Mouse (Mus musculus) neural tube, embryonic 12.5 days (tissue): ENCODE measurements at regions not wholly inside any gene's neighbourhood (a gene's known extent, or its start where the extent isn't known, plus 50 kb on each side); places are given as distances from the start of the nearest gene placed in this dataset.

Experiments used
- ATAC-seq: fragments of 200-750 bp; cut with Nextera tagmentation; 2 replicates; pipeline ENCODE4 v1.8.0; 2017; ENCODE audit warnings: low read depth, mild to moderate bottlenecking, moderate TSS enrichment, moderate library complexity; ENCODE audit not compliant: low FRiP score
- H3K27ac ChIP-seq: fragments of 300-500 bp; sonication (generic); 2 replicates; pipeline ENCODE4 v1.5.1; 2016
- H3K27me3 ChIP-seq: fragments of 300-500 bp; sonication (generic); replicated peaks from 2 replicates; pipeline ENCODE4 v1.6.1; 2016; ENCODE audit warnings: mild to moderate bottlenecking
- H3K36me3 ChIP-seq: fragments of 300-500 bp; sonication (generic); 2 replicates; pipeline ENCODE4 v1.6.1; 2016; ENCODE audit warnings: mild to moderate bottlenecking
- H3K4me1 ChIP-seq: fragments of 300-500 bp; sonication (generic); 2 replicates; pipeline ENCODE4 v1.6.1; 2016
- H3K4me2 ChIP-seq: fragments of 300-500 bp; sonication (generic); replicated peaks from 2 replicates; pipeline ENCODE4 v1.6.1; 2016; ENCODE audit warnings: mild to moderate bottlenecking
- H3K4me3 ChIP-seq: fragments of 300-500 bp; sonication (generic); 2 replicates; pipeline ENCODE4 v1.5.1; 2016
- H3K9ac ChIP-seq: fragments of 300-500 bp; sonication (generic); 2 replicates; pipeline ENCODE4 v1.6.1; 2016; ENCODE audit warnings: mild to moderate bottlenecking
- H3K9me3 ChIP-seq: fragments of 300-500 bp; sonication (generic); 2 replicates; pipeline ENCODE4 v1.6.1; 2016; ENCODE audit warnings: mild to moderate bottlenecking
- WGBS: fragments of 180-500 bp; shearing (Covaris S2); methylation state at CpG from one replicate; pipeline ENCODE4 v1.1.7; 2016; 5-methylcytosine and 5-hydroxymethylcytosine counted together

DNA sequence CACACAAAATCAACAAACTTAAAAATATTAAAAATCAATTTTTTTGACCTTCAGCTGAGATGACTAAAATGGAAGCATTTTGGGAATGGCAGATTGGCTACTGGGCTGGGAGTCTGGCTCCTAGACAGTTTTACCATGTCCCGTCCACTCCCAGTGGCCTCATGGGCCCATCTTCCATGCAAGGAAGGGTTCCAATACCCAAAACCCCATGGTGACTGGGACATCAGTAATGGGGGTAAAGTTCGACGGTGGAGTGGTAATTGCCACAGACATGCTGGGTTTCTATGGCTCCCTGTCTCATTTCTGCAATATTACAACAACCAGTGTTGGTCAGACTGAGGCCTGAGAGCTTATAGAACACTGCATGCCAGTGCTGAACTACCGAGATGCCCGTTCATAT lies 82.2 kb downstream of the Il20rb start:
- ATAC-seq, result no peak
- Histone ChIP-seq H3K9me3 (no peaks in the 10 kb centered on the region), H3K36me3 (no peaks in the 10 kb centered on the region), H3K4me3 (no peak overlapping the region), H3K27me3 (no peaks in the 10 kb centered on the region), H3K9ac (no peak overlapping the region), H3K27ac (no peak overlapping the region), H3K4me2 (no peak overlapping the region), H3K4me1 (no peaks in the 10 kb centered on the region)
- 95% methylated on average over 5 of the region's 5 CpGs for WGBS

DNA sequence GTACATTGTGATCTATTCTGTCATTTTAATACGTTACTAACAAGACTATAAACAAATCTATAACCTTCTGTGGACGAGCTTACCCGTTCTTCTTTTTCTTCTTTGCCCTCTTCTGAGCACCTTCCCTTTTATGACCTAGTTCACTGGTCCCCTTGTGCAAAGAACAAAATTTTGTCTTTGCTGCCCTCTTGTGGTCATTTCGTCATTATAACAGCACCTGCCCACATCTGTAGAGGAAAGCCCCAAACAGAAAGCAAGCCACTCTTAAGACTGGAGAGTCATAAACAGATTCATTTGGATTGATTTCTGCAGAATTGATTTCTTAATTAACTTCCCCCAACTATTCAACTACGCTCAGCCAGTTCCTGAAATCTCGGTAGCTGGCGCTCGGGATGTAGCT lies 86.2 kb downstream of the Il20rb start:
- ATAC-seq, result no peak
- WGBS, result 24% methylated on average over 8 of the region's 8 CpGs

DNA sequence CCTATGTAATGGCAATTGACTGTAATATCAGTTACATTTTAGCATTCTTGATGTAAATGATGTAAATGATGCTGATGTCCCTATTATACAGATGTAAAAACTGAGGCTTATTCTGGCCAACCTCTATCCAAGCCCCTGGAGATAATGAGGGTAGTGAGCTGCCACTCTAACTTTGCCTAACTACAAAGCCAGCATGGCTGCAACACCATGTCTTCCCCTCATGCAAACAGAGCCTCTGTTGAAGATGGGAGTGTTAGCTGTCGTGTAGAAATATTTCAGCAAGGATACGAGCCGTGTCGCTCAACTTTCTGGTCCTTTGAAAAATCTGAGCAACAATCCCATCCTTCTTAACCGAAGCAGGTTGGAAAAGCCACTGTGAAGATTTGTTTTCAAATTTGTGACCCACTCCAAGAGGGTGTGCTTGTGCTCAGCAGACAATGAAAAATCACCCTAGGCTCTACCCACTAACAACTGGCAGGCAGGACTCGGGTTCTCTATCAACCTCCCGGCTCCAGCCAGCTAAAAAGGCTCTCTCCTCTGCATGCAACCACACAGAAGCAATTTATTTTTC lies 90.2 kb downstream of the Il20rb start:
- H3K27ac ChIP-seq, result no peak overlapping the region
- no peak overlapping the region for H3K9ac ChIP-seq
- no peak overlapping the region for H3K4me2 ChIP-seq
- H3K9me3 ChIP-seq, result no peaks in the 10 kb centered on the region
- no peaks in the 10 kb centered on the region for H3K4me1 ChIP-seq
- WGBS, result 88% methylated on average over 7 of the region's 7 CpGs
- no peaks in the 10 kb centered on the region for H3K27me3 ChIP-seq
- no peaks in the 10 kb centered on the region for H3K36me3 ChIP-seq
- H3K4me3 ChIP-seq, result no peak overlapping the region
- no peak for ATAC-seq

More for the DNA sequence above, 86.2 kb downstream of the Il20rb start:
- no peaks in the 10 kb centered on the region for H3K9me3 ChIP-seq
- H3K4me3 ChIP-seq, result no peak overlapping the region
- H3K27ac ChIP-seq, result no peak overlapping the region
- H3K4me2 ChIP-seq, result no peak overlapping the region
- H3K36me3 ChIP-seq, result no peaks in the 10 kb centered on the region
- no peak overlapping the region for H3K9ac ChIP-seq
- H3K27me3 ChIP-seq, result no peaks in the 10 kb centered on the region
- H3K4me1 ChIP-seq, result no peaks in the 10 kb centered on the region

DNA sequence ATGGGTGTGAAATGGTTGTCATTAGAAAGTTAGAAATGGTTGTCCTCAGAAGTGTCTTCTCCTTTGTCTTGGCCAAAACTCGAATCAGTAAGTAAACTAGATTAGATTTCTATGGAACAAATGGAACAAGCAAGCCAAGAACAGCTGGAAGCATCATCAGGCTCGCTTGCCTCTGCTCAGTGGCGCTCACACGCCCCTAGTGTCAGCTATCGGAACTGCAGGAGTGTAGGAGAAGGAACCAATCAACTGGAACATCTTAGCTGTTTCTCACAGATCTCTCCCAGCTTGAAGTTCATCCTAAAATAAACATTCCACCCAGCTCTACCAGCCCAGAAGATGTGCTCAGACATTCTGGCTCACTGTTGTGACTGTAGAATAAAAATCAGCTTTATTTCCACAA lies 90.9 kb downstream of the Il20rb start:
- Histone ChIP-seq H3K4me3 (no peak overlapping the region), H3K9ac (no peak overlapping the region), H3K4me1 (no peaks in the 10 kb centered on the region), H3K9me3 (no peaks in the 10 kb centered on the region), H3K36me3 (no peaks in the 10 kb centered on the region), H3K4me2 (no peak overlapping the region), H3K27me3 (no peaks in the 10 kb centered on the region), H3K27ac (no peak overlapping the region)
- 5% methylated on average over 5 of the region's 5 CpGs for WGBS
- no peak for ATAC-seq

DNA sequence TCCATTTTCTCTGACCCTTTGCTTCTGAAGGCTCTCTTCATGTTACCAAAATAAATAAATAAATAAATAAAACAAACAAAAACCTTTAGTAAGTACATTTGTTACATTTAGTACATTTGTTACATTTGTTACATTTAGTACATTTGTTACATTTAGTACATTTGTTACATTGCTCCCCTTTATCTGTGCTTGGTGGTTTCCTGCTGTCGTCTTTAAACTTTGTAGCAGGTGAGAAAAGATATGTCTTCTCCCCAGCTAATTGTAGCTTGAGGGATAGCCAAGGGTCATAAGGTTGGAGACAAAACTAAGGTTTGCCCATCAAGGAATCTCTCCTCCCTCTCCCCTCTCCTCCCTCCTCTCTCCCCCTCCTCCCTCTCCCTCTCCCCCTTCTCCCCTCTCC lies 92.0 kb downstream of the Il20rb start:
- Histone ChIP-seq H3K27me3 (no peaks in the 10 kb centered on the region), H3K4me2 (no peak overlapping the region), H3K36me3 (no peaks in the 10 kb centered on the region), H3K27ac (no peak overlapping the region), H3K9me3 (no peaks in the 10 kb centered on the region), H3K4me1 (no peaks in the 10 kb centered on the region), H3K4me3 (no peak overlapping the region), H3K9ac (no peak overlapping the region)
- 81% methylated on average over 1 of the region's 1 CpGs for WGBS
- ATAC-seq, result no peak

DNA sequence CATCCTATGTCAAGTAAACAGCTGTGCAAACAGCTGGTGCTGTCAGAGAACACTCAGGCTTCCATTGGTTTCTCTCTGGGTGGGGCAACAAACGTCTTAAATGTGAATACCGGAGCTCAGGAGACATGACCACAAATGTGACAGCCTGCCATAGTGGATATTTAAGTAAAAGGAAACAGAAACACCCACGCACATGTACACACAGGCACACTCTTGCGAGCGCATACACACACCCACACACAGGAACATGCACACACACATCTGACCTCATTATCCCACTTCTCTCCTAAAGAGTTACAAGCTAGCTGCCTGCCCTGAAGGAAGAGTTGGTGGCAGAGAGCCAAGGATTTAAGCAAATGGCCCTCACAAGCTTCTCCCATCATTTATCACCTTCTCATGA lies 92.4 kb downstream of the Il20rb start:
- H3K4me3 ChIP-seq, result no peak overlapping the region
- no peak overlapping the region for H3K4me2 ChIP-seq
- H3K27me3 ChIP-seq, result no peaks in the 10 kb centered on the region
- no peaks in the 10 kb centered on the region for H3K36me3 ChIP-seq
- WGBS, result 86% methylated on average over 5 of the region's 5 CpGs
- no peak overlapping the region for H3K9ac ChIP-seq
- no peak overlapping the region for H3K27ac ChIP-seq
- H3K4me1 ChIP-seq, result no peaks in the 10 kb centered on the region
- no peaks in the 10 kb centered on the region for H3K9me3 ChIP-seq
- ATAC-seq, result no peak

DNA sequence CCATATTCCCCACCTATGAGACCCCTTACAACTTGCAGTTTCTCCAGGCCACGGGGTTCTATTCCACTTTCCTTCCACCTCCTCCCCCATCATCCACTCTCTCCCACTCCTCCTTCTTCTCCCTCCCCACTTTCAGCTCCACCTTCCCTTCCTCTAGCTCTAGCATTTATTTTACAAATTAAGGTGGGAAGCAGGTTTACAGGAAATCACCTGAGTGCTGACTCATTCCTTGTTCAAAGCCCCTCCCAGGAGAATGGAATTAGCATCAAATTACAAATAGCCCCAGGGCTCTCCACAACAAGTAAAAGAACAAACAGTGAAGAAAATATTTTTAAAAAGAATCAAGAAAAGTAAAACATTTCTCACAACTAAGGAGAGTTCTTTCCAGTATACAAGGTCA lies 94.3 kb downstream of the Il20rb start:
- Histone ChIP-seq H3K4me2 (no peak overlapping the region), H3K9me3 (no peaks in the 10 kb centered on the region), H3K27me3 (no peaks in the 10 kb centered on the region), H3K4me1 (no peaks in the 10 kb centered on the region), H3K36me3 (no peaks in the 10 kb centered on the region), H3K4me3 (no peak overlapping the region), H3K27ac (no peak overlapping the region), H3K9ac (no peak overlapping the region)
- 23% methylated on average over 1 of the region's 1 CpGs for WGBS
- ATAC-seq, result no peak

DNA sequence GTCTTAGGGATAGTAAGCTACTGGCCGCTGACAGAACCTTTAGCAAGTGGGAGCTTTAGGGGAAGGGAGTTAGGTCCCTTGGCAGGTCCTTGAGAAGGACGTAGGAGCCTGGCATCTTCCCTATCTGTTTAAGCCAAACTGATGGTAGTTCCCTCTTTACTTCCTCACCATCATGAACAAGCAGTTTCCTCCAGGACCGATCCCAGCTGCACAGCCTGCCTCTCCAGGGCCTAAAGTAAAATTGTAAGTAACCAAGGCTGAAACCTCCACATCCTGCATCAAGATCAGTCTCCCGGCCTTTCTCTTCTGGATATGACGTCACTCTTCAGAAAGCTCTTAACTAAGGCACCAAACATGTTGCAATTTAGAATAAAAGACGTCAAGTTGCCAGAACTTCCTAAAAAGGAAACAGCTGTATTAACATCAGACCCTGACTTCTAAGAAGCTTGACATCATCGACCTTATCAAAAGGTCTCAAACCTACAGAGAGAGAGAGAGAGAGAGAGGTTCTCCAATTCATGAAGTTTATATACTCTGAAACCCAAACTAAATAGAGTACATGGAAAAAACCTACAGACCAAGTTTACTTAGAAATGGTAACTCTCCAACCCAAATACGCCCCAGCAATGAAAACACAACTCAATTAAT lies 94.9 kb downstream of the Il20rb start:
- 75% methylated on average over 8 of the region's 8 CpGs for WGBS
- ATAC-seq, result no peak

DNA sequence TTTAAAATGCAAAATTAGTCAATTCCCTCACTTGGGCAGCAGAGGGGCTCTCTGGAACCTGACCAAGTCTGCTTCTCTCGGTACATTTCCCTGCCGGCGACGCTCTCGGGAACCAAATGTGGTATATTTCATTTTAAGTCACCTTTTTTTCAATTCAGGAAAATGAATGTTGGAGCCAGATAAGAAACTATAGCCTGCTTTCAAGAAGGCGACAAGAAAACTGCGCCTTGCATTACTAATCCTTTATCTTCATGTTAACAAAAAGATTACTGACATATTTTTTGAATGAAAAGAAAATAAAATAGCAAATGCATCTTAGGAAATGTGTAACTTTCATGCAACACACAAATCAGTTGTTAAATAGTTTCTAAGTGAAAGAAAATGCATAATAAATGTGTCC lies 98.2 kb downstream of the Il20rb start:
- no peaks in the 10 kb centered on the region for H3K36me3 ChIP-seq
- no peak overlapping the region for H3K4me2 ChIP-seq
- 91% methylated on average over 7 of the region's 7 CpGs for WGBS
- no peak for ATAC-seq
- H3K27ac ChIP-seq, result no peak overlapping the region
- H3K4me3 ChIP-seq, result no peak overlapping the region
- H3K4me1 ChIP-seq, result no peaks in the 10 kb centered on the region
- no peaks in the 10 kb centered on the region for H3K9me3 ChIP-seq
- no peaks in the 10 kb centered on the region for H3K27me3 ChIP-seq
- H3K9ac ChIP-seq, result no peak overlapping the region

More for the DNA sequence above, 94.9 kb downstream of the Il20rb start:
- H3K4me3 ChIP-seq, result no peak overlapping the region
- H3K27me3 ChIP-seq, result no peaks in the 10 kb centered on the region
- H3K9ac ChIP-seq, result no peak overlapping the region
- no peaks in the 10 kb centered on the region for H3K36me3 ChIP-seq
- H3K4me1 ChIP-seq, result no peaks in the 10 kb centered on the region
- H3K27ac ChIP-seq, result no peak overlapping the region
- H3K4me2 ChIP-seq, result no peak overlapping the region
- no peaks in the 10 kb centered on the region for H3K9me3 ChIP-seq

DNA sequence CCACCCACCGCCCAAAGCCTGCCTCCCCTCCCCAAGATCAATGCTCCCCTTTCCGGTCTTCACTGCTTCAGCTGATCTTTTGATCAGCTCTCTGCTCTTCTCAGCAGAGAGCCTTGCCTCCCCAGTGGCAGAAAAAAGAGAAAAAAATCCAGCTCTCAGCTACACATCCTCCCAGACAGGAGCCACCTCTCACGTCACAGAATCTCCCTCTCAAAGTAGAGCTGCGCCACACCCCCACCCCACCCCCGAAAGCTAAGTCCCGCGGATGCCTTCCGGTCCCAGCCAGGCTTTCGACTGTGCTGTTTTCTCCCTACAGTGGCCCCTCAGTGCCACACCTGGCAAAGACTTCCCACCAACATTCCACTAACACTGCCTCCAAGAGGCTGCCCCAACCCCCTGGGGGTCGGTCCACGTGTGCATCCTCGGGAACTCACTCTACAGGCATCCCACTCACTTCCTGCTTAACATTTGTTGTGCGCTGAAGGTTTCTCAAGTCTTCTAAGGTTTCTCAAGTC lies 99.4 kb downstream of the Il20rb start:
- H3K36me3 ChIP-seq, result no peaks in the 10 kb centered on the region
- no peak overlapping the region for H3K27ac ChIP-seq
- H3K27me3 ChIP-seq, result no peaks in the 10 kb centered on the region
- no peaks in the 10 kb centered on the region for H3K4me1 ChIP-seq
- no peak for ATAC-seq
- WGBS, result 37% methylated on average over 13 of the region's 13 CpGs
- no peak overlapping the region for H3K9ac ChIP-seq
- no peak overlapping the region for H3K4me3 ChIP-seq
- H3K9me3 ChIP-seq, result no peaks in the 10 kb centered on the region
- H3K4me2 ChIP-seq, result no peak overlapping the region; the same call in 1 of the 2 replicates

DNA sequence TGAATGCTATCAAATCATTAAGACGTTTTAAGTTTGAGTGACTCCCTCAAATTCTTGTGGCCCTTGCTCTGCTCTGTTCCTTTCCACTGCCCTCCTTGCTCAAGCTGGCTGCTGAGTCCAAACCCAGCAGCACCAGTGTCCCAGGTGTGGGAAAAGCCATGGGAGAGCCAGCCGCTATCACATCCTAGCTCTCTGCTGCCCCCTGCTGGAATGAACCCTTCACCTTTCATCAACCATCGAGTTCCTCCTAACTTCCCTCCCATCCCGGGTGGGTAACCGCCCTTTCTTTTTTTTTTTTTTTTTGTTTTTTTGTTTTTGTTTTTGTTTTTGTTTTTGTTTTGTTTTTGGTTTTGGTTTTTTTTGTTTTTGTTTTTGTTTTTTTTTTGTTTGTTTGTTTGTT lies 104.1 kb downstream of the Il20rb start:
- Histone ChIP-seq H3K36me3 (no peaks in the 10 kb centered on the region), H3K9ac (no peak overlapping the region), H3K4me2 (no peak overlapping the region), H3K4me1 (no peaks in the 10 kb centered on the region), H3K27me3 (no peaks in the 10 kb centered on the region), H3K4me3 (no peak overlapping the region), H3K9me3 (no peaks in the 10 kb centered on the region), H3K27ac (no peak overlapping the region)
- WGBS, result 63% methylated on average over 5 of the region's 5 CpGs
- ATAC-seq, result no peak

DNA sequence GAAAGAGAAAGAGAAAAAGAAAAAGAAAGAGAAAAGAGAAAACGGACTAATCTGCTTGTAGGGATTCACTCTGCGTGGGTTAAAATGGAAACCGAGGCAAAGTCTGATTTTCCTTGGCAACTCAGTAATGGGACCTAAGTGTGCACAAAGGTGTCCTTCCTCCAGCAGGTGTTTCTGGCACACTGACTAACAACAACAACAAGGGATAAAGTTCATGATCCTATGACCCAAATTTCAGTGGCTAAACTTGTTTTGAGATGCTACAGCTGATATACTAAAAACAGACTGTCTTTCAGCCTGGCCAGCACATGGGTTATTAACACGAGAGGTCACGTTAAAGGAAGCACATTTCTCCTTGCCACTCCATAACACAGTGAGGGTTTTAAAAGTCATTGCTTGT lies 116.7 kb downstream of the Il20rb start:
- no peak overlapping the region for H3K4me2 ChIP-seq
- no peak overlapping the region for H3K9ac ChIP-seq
- no peaks in the 10 kb centered on the region for H3K9me3 ChIP-seq
- H3K27ac ChIP-seq, result no peak overlapping the region
- no peaks in the 10 kb centered on the region for H3K4me1 ChIP-seq
- no peaks in the 10 kb centered on the region for H3K27me3 ChIP-seq
- no peaks in the 10 kb centered on the region for H3K36me3 ChIP-seq
- no peak for ATAC-seq
- no peak overlapping the region for H3K4me3 ChIP-seq
- WGBS, result 87% methylated on average over 5 of the region's 5 CpGs

DNA sequence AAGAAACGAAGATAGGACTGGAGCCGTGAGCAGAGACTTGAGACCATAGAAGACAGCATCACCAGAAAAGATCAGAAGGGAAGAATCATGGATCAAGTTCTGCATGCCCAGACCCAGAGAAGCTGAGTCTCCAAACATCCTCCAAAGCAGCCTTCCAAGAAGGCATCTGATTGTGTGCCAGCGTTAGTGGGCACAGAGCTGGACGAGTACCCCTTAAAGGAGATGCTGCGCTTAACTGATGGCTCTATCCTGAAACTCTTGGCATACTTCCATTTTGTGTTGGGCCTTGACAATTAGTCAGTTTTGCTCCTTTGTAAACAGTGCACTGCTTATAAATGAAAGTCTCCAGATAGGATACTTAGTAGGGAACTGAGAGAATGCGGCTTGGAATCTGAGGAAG lies 119.8 kb downstream of the Il20rb start:
- Histone ChIP-seq H3K27ac (no peak overlapping the region), H3K4me2 (no peak overlapping the region), H3K9ac (no peak overlapping the region), H3K27me3 (no peaks in the 10 kb centered on the region), H3K36me3 (no peaks in the 10 kb centered on the region), H3K4me1 (no peaks in the 10 kb centered on the region), H3K4me3 (no peak overlapping the region), H3K9me3 (no peaks in the 10 kb centered on the region)
- WGBS, result 81% methylated on average over 6 of the region's 6 CpGs
- ATAC-seq, result no peak
